In genomic region chr7:64743610-64744009, GRCm38 (mm10) we compare ENCODE assay signal across 17 mouse cellular contexts.
"Had no signal": no experiment of that assay in that cellular context is flagged by ENCODE, and none has a peak within 500 bp of the region (broad histone marks: within the 10 kb centered on the region; RNA-seq: fewer than 3 reads in every experiment).

No protein-coding gene starts in this region.

- ATAC-seq: midbrain, embryonic 16.5 days had no signal

- DNase-seq: lung, adult 18-20 months; lung, embryonic 14.5 days; lung, postnatal 10 days; lung, postnatal 4 days; midbrain, embryonic 14.5 days; retina, postnatal 1 day; spleen, adult 18-20 months; thymus, adult 18-20 months; thymus, postnatal 14 days; thymus, postnatal 36 days had no signal

- H3K4me3 ChIP-seq: midbrain, embryonic 10.5 days; midbrain, embryonic 12.5 days; myocyte; neural tube, embryonic 13.5 days; neural tube, embryonic 15.5 days had no signal

- H3K27ac ChIP-seq: liver, embryonic 14.5 days; midbrain, embryonic 10.5 days; midbrain, embryonic 12.5 days; neural tube, embryonic 13.5 days; neural tube, embryonic 15.5 days had no signal
